23 mouse cellular contexts compared by ENCODE assay signal in the genomic region with DNA sequence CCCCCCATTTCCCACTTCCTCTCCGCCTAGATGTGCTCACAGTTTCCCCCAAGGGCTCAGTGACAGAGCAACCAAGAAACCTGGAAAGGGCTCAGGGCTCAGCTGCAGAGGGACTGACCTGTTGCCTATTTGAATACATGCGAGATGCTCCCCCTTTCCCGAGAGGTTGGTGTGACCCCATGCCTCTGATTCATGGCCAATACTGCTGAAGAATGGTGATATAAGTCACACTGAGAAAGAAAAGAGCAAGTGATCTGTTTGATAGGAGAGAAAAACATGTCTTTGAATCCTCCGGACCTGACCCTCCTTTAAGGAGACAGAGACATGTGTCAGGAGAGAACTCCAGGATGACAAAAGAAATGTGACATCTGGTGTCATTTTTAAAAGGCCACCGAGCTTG.
"Had no signal": no experiment of that assay in that cellular context is flagged by ENCODE, and none has a peak within 500 bp of the region (broad histone marks: within the 10 kb centered on the region; RNA-seq: fewer than 3 reads in every experiment).

No protein-coding gene starts in this region.

- H3K36me3 ChIP-seq: heart, embryonic 12.5 days; hindbrain, embryonic 13.5 days; hindbrain, embryonic 15.5 days; kidney, embryonic 15.5 days; limb, embryonic 13.5 days; limb, embryonic 15.5 days had no signal

- H3K4me3 ChIP-seq: heart, embryonic 12.5 days; hindbrain, embryonic 13.5 days; hindbrain, embryonic 15.5 days; kidney, embryonic 15.5 days; limb, embryonic 13.5 days; limb, embryonic 15.5 days had no signal

- H3K9ac ChIP-seq: forebrain, postnatal 0 days; heart, embryonic 12.5 days; hindbrain, embryonic 13.5 days; hindbrain, embryonic 15.5 days; kidney, embryonic 15.5 days; limb, embryonic 13.5 days; limb, embryonic 15.5 days had no signal

- H3K27me3 ChIP-seq: heart, embryonic 12.5 days; hindbrain, embryonic 13.5 days; hindbrain, embryonic 15.5 days; kidney, embryonic 15.5 days; limb, embryonic 13.5 days; limb, embryonic 15.5 days had no signal

- H3K9me3 ChIP-seq: heart, embryonic 12.5 days; hindbrain, embryonic 13.5 days; hindbrain, embryonic 15.5 days; kidney, embryonic 15.5 days; limb, embryonic 13.5 days; limb, embryonic 15.5 days had no signal

- H3K27ac ChIP-seq: hindbrain, embryonic 13.5 days; hindbrain, embryonic 15.5 days; hindbrain, postnatal 0 days; kidney, embryonic 15.5 days; kidney, postnatal 0 days; limb, embryonic 13.5 days; limb, embryonic 15.5 days had no signal

- H3K4me2 ChIP-seq: heart, embryonic 12.5 days; hindbrain, embryonic 13.5 days; hindbrain, embryonic 15.5 days; kidney, embryonic 15.5 days; limb, embryonic 13.5 days; limb, embryonic 15.5 days had no signal

- H3K4me1 ChIP-seq: heart, embryonic 12.5 days; hindbrain, embryonic 15.5 days; kidney, embryonic 15.5 days; limb, embryonic 15.5 days had no signal

- DNase-seq: forebrain, postnatal 0 days; gastrocnemius, postnatal 14 days; gastrocnemius, postnatal 36 days; heart, adult 18-20 months; heart, postnatal 14 days; heart, postnatal 36 days; kidney, adult 11 months; kidney, adult 2 months; kidney, adult 9 months; kidney, postnatal 14 days; kidney, postnatal 36 days; layer of hippocampus, adult 9-11 months; layer of hippocampus, postnatal 36 days; left cerebral cortex, postnatal 4 days had no signal

- ATAC-seq: forebrain, postnatal 0 days; hindbrain, postnatal 0 days; intestine, embryonic 16.5 days had no signal
